Mouse (Mus musculus): ENCODE data around the gene Sipa1l1.

GRCm38 (mm10) chr12:82456414-82456805 is 287.3 kb downstream of the Sipa1l1 start:
- TF ChIP-seq CEBPB (IDR thresholded peaks at IDR 0.05; ENCODE audit: low read depth): no peak
- no peak for TF ChIP-seq CTCF (IDR thresholded peaks at IDR 0.05; ENCODE audit: control insufficient read depth, insufficient read depth, insufficient read length)
- no peak for TF ChIP-seq MYOG (IDR thresholded peaks at IDR 0.05; ENCODE audit: control insufficient read depth, extremely low read depth, insufficient read length)
- no peak for TF ChIP-seq MYOD1 (IDR thresholded peaks at IDR 0.05; ENCODE audit: control insufficient read depth, insufficient read length, low read depth)
- no peak for TF ChIP-seq USF1 (IDR thresholded peaks at IDR 0.05; ENCODE audit: low read depth)
- TF ChIP-seq FOSL1 (IDR thresholded peaks at IDR 0.05; ENCODE audit: insufficient read depth, low read length, poor library complexity, severe bottlenecking): no peak
